Mouse (Mus musculus): ENCODE results near the gene H2-Q1. TPM values are rescaled to one million over a fixed set of nuclear protein-coding genes. Genes with fewer than 3 reads are reported as not detected.
"Not testable (repeated sequence)": the region's sequence is repeated elsewhere in the genome, so short reads cannot be mapped to it uniquely, and the experiment has no call there.

H2-Q1 gene
- polyA plus RNA-seq (2015; fragmentation: Nextera tagmentation; extraction: Ambion mirVana) = not detected in 2 replicates

- H3K27me3 ChIP-seq = peaks cover 49% of the 10 kb centered on the region
These were observed at the start of gene H2-Q1 for GRCm38 (mm10) chr17:35320327-35321081. H2-Q1 (plus strand) TSS chr17:35320405.

GRCm38 (mm10) chr17:35272249-35272648 is 48.0 kb upstream of the H2-Q1 start:
- ATAC-seq = no peak
- Histone ChIP-seq H3K27ac (no peak overlapping the region), H3K9ac (no peak overlapping the region), H3K4me1 (no peaks in the 10 kb centered on the region), H3K4me2 (no peak overlapping the region), H3K9me3 (replicated peaks) (no peaks in the 10 kb centered on the region), H3K4me3 (no peak overlapping the region), H3K27me3 (peaks cover 19% of the 10 kb centered on the region), H3K36me3 (ENCODE audit: poor library complexity, severe bottlenecking) (no peaks in the 10 kb centered on the region)
- 77% methylated on average over 3 of the region's 3 CpGs for WGBS

More at GRCm38 (mm10) chr17:35320327-35321081, at the start of gene H2-Q1:
- peak within 1 kb of the TSS; percentile 33 for H3K4me3 ChIP-seq
- no peaks in the 10 kb centered on the region for H3K36me3 ChIP-seq (ENCODE audit: poor library complexity, severe bottlenecking)
- no peak for ATAC-seq
- WGBS = 2% methylated on average over 52 of the region's 55 CpGs
- H3K9ac ChIP-seq = no peak within 1 kb of the TSS
- H3K9me3 ChIP-seq (replicated peaks) = no peaks in the 10 kb centered on the region
- no peak within 1 kb of the TSS for H3K27ac ChIP-seq
- peak within 1 kb of the TSS; percentile 60 for H3K4me2 ChIP-seq
- H3K4me1 ChIP-seq = peaks cover 7% of the 10 kb centered on the region

GRCm38 (mm10) chr17:35274770-35275169 is 45.4 kb upstream of the H2-Q1 start:
- no peaks in the 10 kb centered on the region for H3K9me3 ChIP-seq (replicated peaks)
- no peak overlapping the region for H3K4me3 ChIP-seq
- no peaks in the 10 kb centered on the region for H3K4me1 ChIP-seq
- no peak overlapping the region for H3K27ac ChIP-seq
- 6% methylated on average over 11 of the region's 11 CpGs for WGBS
- ATAC-seq = peak; percentile 70; the same call in 1 of the 2 replicates
- peaks cover 19% of the 10 kb centered on the region for H3K27me3 ChIP-seq
- H3K4me2 ChIP-seq = no peak overlapping the region
- no peak overlapping the region for H3K9ac ChIP-seq
- no peaks in the 10 kb centered on the region for H3K36me3 ChIP-seq (ENCODE audit: poor library complexity, severe bottlenecking)

GRCm38 (mm10) chr17:35276304-35276864 is 43.8 kb upstream of the H2-Q1 start:
- Histone ChIP-seq H3K4me3 (no peak overlapping the region), H3K27ac (no peak overlapping the region), H3K27me3 (peaks cover 19% of the 10 kb centered on the region), H3K36me3 (ENCODE audit: poor library complexity, severe bottlenecking) (no peaks in the 10 kb centered on the region), H3K9ac (no peak overlapping the region), H3K9me3 (replicated peaks) (no peaks in the 10 kb centered on the region), H3K4me1 (no peaks in the 10 kb centered on the region), H3K4me2 (peak overlapping the region; percentile 22; the same call in 1 of the 2 replicates)
- 27% methylated on average over 13 of the region's 13 CpGs for WGBS
- no peak for ATAC-seq

GRCm38 (mm10) chr17:35278049-35278448 is 42.2 kb upstream of the H2-Q1 start:
- H3K4me3 ChIP-seq = no peak overlapping the region
- ATAC-seq = no peak
- no peak overlapping the region for H3K27ac ChIP-seq
- no peak overlapping the region for H3K4me2 ChIP-seq
- H3K36me3 ChIP-seq (ENCODE audit: poor library complexity, severe bottlenecking) = no peaks in the 10 kb centered on the region
- no peaks in the 10 kb centered on the region for H3K4me1 ChIP-seq
- peaks cover 19% of the 10 kb centered on the region for H3K27me3 ChIP-seq
- H3K9me3 ChIP-seq (replicated peaks) = no peaks in the 10 kb centered on the region
- H3K9ac ChIP-seq = no peak overlapping the region
- WGBS = 90% methylated on average over 8 of the region's 8 CpGs

GRCm38 (mm10) chr17:35278957-35279688 is 41.1 kb upstream of the H2-Q1 start:
- Histone ChIP-seq H3K9ac (no peak overlapping the region), H3K4me3 (no peak overlapping the region), H3K27ac (no peak overlapping the region), H3K36me3 (ENCODE audit: poor library complexity, severe bottlenecking) (no peaks in the 10 kb centered on the region), H3K4me1 (no peaks in the 10 kb centered on the region), H3K9me3 (replicated peaks) (no peaks in the 10 kb centered on the region), H3K4me2 (no peak overlapping the region), H3K27me3 (peaks cover 19% of the 10 kb centered on the region)
- no peak for ATAC-seq
- 91% methylated on average over 13 of the region's 13 CpGs for WGBS

- H3K27me3 ChIP-seq = peaks cover 16% of the 10 kb centered on the region
- no peak overlapping the region for H3K4me2 ChIP-seq
- no peaks in the 10 kb centered on the region for H3K36me3 ChIP-seq (ENCODE audit: poor library complexity, severe bottlenecking)
- 75% methylated on average over 3 of the region's 3 CpGs for WGBS
- H3K27ac ChIP-seq = no peak overlapping the region
- H3K4me3 ChIP-seq = no peak overlapping the region
- H3K9me3 ChIP-seq (replicated peaks) = no peaks in the 10 kb centered on the region
- no peaks in the 10 kb centered on the region for H3K4me1 ChIP-seq
- no peak for ATAC-seq
- no peak overlapping the region for H3K9ac ChIP-seq
These were observed 39.9 kb upstream of the H2-Q1 start for GRCm38 (mm10) chr17:35280276-35280675.

GRCm38 (mm10) chr17:35285431-35285830 is 34.8 kb upstream of the H2-Q1 start:
- no peak overlapping the region for H3K27ac ChIP-seq
- no peaks in the 10 kb centered on the region for H3K36me3 ChIP-seq (ENCODE audit: poor library complexity, severe bottlenecking)
- ATAC-seq = no peak
- H3K4me2 ChIP-seq = no peak overlapping the region
- no peak overlapping the region for H3K9ac ChIP-seq
- no peaks in the 10 kb centered on the region for H3K9me3 ChIP-seq (replicated peaks)
- no peaks in the 10 kb centered on the region for H3K4me1 ChIP-seq
- H3K27me3 ChIP-seq = no peaks in the 10 kb centered on the region
- H3K4me3 ChIP-seq = no peak overlapping the region

- 4% methylated on average over 5 of the region's 5 CpGs for WGBS
- H3K36me3 ChIP-seq (ENCODE audit: poor library complexity, severe bottlenecking); H3K9me3 ChIP-seq (replicated peaks); H3K4me2 ChIP-seq; H3K4me1 ChIP-seq; H3K4me3 ChIP-seq; H3K27ac ChIP-seq; H3K9ac ChIP-seq; ATAC-seq; H3K27me3 ChIP-seq: not testable (repeated sequence)
These were observed 24.4 kb upstream of the H2-Q1 start for GRCm38 (mm10) chr17:35295796-35296195.

- not testable (repeated sequence) for H3K36me3 ChIP-seq (ENCODE audit: poor library complexity, severe bottlenecking); H3K4me2 ChIP-seq; ATAC-seq; H3K9me3 ChIP-seq (replicated peaks); H3K9ac ChIP-seq; H3K27ac ChIP-seq; H3K4me1 ChIP-seq; H3K27me3 ChIP-seq; H3K4me3 ChIP-seq
- WGBS = 91% methylated on average over 7 of the region's 7 CpGs
These were observed 19.8 kb upstream of the H2-Q1 start for GRCm38 (mm10) chr17:35300261-35300945.

GRCm38 (mm10) chr17:35301645-35302258 is 18.5 kb upstream of the H2-Q1 start:
- Histone ChIP-seq H3K9ac (no peak overlapping the region), H3K4me1 (no peaks in the 10 kb centered on the region), H3K9me3 (replicated peaks) (0 out of 2 replicates have a peak, but pooled peaks cover 4% of the 10 kb centered on the region), H3K27ac (no peak overlapping the region), H3K4me3 (no peak overlapping the region), H3K36me3 (ENCODE audit: poor library complexity, severe bottlenecking) (no peaks in the 10 kb centered on the region), H3K4me2 (no peak overlapping the region), H3K27me3 (no peaks in the 10 kb centered on the region)
- 21% methylated on average over 13 of the region's 13 CpGs for WGBS
- ATAC-seq = no peak
